Mouse (Mus musculus) kidney, postnatal 14 days (tissue): ENCODE results near the gene Gspt2.
A peak's percentile ranks its signal among the peaks of the same experiment; 100 is the strongest.
"Not testable (repeated sequence)": the region's sequence is repeated elsewhere in the genome, so short reads cannot be mapped to it uniquely, and the experiment has no call there.

Experiments used
- DNase-seq: peaks from one replicate; pipeline ENCODE4 v3.0.0; 2022; ENCODE audit warnings: mixed read lengths

Gene Gspt2

GRCm38 (mm10) chrX:94635961-94636563 is at the start of gene Gspt2:
Gspt2 (plus strand) TSS chrX:94636069.
- peak; percentile 28 for DNase-seq

GRCm38 (mm10) chrX:94624835-94625803 is 10.8 kb upstream of the Gspt2 start:
- DNase-seq = peak; percentile 44

- DNase-seq = no peak
Observed at GRCm38 (mm10) chrX:94636911-94637310, 1.0 kb downstream of the Gspt2 start.

- DNase-seq = no peak
Observed at GRCm38 (mm10) chrX:94648541-94648940, 12.7 kb downstream of the Gspt2 start.

- no peak for DNase-seq
Observed at GRCm38 (mm10) chrX:94657734-94658133, 21.9 kb downstream of the Gspt2 start.

GRCm38 (mm10) chrX:94670814-94671213 is 34.9 kb downstream of the Gspt2 start:
- DNase-seq = no peak

GRCm38 (mm10) chrX:94674977-94675376 is 39.1 kb downstream of the Gspt2 start:
- DNase-seq = peak; percentile 40

- not testable (repeated sequence) for DNase-seq
Observed at GRCm38 (mm10) chrX:94681581-94681980, 45.7 kb downstream of the Gspt2 start.

GRCm38 (mm10) chrX:94689593-94689992 is 53.7 kb downstream of the Gspt2 start:
- not testable (repeated sequence) for DNase-seq
